Mouse (Mus musculus) embryonic facial prominence, embryonic 14.5 days (tissue): ENCODE measurements at regions not wholly inside any gene's neighbourhood (a gene's known extent, or its start where the extent isn't known, plus 50 kb on each side); places are given as distances from the start of the nearest gene placed in this dataset.

ENCODE experiments used
- ATAC-seq: fragments of 200-750 bp; cut with Nextera tagmentation; 2 replicates; pipeline ENCODE4 v1.8.0; 2017; ENCODE audit warnings: low read depth, moderate number of reproducible peaks, moderate TSS enrichment
- DNase-seq: peaks from one replicate; pipeline ENCODE4 v3.0.0-alpha.2; 2015; ENCODE audit warnings: low spot score
- H3K27ac ChIP-seq: fragments of 300-500 bp; sonication (generic); replicated peaks from 2 replicates; pipeline ENCODE4 v1.5.1; 2014; ENCODE audit warnings: low read depth, mild to moderate bottlenecking, low read length, moderate library complexity
- H3K27me3 ChIP-seq: fragments of 300-500 bp; sonication (generic); replicated peaks from 2 replicates; pipeline ENCODE4 v1.6.1; 2014; ENCODE audit warnings: low read length; ENCODE audit not compliant: control insufficient read depth, insufficient read depth
- H3K36me3 ChIP-seq: fragments of 300-500 bp; sonication (generic); 2 replicates; pipeline ENCODE4 v1.6.1; 2014; ENCODE audit warnings: low read length, mixed read lengths; ENCODE audit not compliant: control insufficient read depth, insufficient read depth
- H3K4me1 ChIP-seq: fragments of 300-500 bp; sonication (generic); 2 replicates; pipeline ENCODE4 v1.6.1; 2014; ENCODE audit warnings: antibody characterized with exemption, low read length; ENCODE audit not compliant: control insufficient read depth, insufficient read depth
- H3K4me2 ChIP-seq: fragments of 300-500 bp; sonication (generic); 2 replicates; pipeline ENCODE4 v1.6.1; 2014; ENCODE audit warnings: low read depth, mild to moderate bottlenecking, low read length, moderate library complexity, mixed read lengths
- H3K4me3 ChIP-seq: fragments of 300-500 bp; sonication (generic); 2 replicates; pipeline ENCODE4 v1.5.1; 2014; ENCODE audit warnings: low read depth, mild to moderate bottlenecking, low read length
- H3K9ac ChIP-seq: fragments of 300-500 bp; sonication (generic); 2 replicates; pipeline ENCODE4 v1.6.1; 2014; ENCODE audit warnings: low read depth, mild to moderate bottlenecking, low read length, moderate library complexity, mixed read lengths
- H3K9me3 ChIP-seq: fragments of 300-500 bp; sonication (generic); 2 replicates; pipeline ENCODE4 v1.6.1; 2016; ENCODE audit warnings: low read length; ENCODE audit not compliant: control insufficient read depth
- WGBS: fragments of 180-500 bp; shearing (Covaris S2); extraction: QIAGEN DNeasy Blood & Tissue Kit; methylation state at CpG from one replicate; pipeline ENCODE4 v1.1.7; 2014; 5-methylcytosine and 5-hydroxymethylcytosine counted together

DNA sequence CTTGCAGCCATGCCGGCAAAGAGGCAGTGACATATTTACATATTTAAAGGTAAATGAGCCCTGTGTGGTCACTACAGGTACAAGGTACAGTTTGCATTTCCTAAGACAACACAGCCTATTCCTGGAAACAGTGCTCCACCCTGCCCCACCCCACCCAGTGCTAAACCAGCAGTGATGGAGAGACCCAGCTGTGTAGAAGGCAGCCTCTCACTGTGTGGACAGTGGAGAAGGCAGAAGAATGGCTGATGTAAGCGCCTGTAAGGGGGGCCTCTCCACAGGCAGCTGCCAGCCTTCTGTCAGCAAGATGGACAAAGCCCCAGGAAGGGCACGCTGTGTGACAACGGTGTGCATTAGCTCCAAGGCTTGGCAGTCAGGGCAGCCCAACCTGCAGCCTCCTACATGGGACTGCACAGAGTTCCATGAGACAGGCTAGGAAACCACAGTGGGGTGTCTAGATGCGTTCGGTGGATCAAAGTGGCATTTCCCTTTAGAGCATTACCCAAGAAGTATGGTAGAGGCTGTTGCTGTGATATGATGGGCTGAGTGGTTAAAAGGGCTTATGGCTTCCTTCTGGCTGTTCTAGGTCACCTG, 249.2 kb upstream of the Cdh4 start:
- H3K4me3 ChIP-seq = no peak overlapping the region
- no peak for DNase-seq
- no peaks in the 10 kb centered on the region for H3K36me3 ChIP-seq
- H3K27me3 ChIP-seq = no peaks in the 10 kb centered on the region
- H3K9me3 ChIP-seq = no peaks in the 10 kb centered on the region
- WGBS = 67% methylated on average over 6 of the region's 6 CpGs
- H3K4me1 ChIP-seq = no peaks in the 10 kb centered on the region
- no peak overlapping the region for H3K9ac ChIP-seq
- no peak overlapping the region for H3K27ac ChIP-seq
- H3K4me2 ChIP-seq = no peak overlapping the region
- ATAC-seq = no peak

DNA sequence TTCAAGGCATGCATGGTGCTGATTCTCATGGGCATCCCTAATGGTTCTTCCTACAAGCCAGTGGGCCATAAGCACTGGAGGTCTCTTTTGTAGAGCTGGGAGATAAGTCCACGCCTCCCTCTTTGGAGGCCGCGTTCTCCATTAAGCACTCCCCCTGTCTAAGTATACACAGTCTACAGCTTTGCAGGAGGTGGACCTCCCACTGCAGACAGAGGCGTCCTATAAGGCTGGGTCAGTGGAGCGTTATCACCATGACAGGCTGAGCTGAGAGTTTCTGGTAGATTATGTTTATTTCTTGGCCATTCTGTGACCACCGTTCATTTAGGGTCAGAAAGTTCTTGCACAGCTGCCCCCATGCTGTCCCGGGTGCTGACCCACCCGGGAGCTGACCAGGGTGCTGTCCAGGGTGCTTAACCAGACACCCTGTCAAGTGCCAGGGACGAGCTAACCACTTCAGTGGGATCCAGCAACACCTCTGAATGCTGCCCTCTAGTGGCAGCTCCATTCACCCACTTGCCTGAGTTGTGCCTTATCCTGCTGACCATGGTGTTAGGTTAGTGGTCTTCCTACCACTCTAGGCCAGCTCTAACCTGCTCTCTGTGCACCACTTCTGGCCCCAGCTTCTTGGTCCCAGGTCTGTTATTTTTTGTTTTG, 248.6 kb upstream of the Cdh4 start:
- no peak overlapping the region for H3K4me2 ChIP-seq
- H3K4me1 ChIP-seq = no peaks in the 10 kb centered on the region
- DNase-seq = peak; percentile 91
- no peaks in the 10 kb centered on the region for H3K27me3 ChIP-seq
- no peak overlapping the region for H3K4me3 ChIP-seq
- H3K9ac ChIP-seq = no peak overlapping the region
- no peak overlapping the region for H3K27ac ChIP-seq
- peak; percentile 72 for ATAC-seq
- H3K9me3 ChIP-seq = no peaks in the 10 kb centered on the region
- no peaks in the 10 kb centered on the region for H3K36me3 ChIP-seq
- 40% methylated on average over 9 of the region's 9 CpGs for WGBS

DNA sequence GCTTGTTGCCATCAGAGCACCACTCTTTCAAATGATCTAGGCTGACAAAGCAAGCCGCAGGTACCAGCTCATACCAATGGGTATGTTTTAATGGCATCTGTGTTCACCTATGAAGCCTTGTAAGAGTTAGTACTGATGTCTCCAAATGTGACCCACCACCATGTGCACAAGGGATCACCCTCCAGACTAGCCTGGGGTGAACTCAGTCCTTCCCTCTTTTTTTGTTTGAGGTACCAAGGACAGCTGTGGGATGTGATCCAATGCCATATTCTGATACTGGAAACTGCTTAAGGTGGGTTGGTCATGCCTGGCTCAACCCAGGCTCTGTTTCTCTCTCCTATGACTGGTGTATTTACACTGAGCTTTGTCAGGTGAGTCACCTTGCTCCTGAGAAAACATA, 244.8 kb upstream of the Cdh4 start:
- DNase-seq (no peak), ATAC-seq (no peak)
- Histone ChIP-seq H3K9me3 (no peaks in the 10 kb centered on the region), H3K4me3 (no peak overlapping the region), H3K9ac (no peak overlapping the region), H3K27me3 (no peaks in the 10 kb centered on the region), H3K36me3 (no peaks in the 10 kb centered on the region), H3K4me1 (no peaks in the 10 kb centered on the region), H3K27ac (no peak overlapping the region), H3K4me2 (no peak overlapping the region)
- WGBS = 91% methylated on average over 1 of the region's 1 CpGs

DNA sequence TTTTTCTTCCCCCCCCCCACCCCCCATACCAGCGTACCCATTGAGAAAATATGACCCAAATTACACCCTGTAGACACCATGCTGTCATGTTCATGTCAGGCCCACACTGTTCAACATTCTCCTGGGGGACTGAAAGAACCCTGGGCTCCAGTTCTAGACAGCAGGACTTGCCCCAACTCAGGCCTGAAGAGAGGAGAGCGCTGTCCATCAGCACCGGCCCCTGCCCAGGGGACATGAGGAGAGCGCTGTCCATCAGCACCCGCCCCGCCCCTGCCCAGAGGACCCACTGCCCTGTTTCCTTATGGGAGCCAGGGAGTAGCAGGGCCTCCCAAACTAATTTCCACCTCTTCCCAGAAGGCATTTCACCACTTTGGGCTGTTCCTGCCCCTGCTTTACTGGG, 241.7 kb upstream of the Cdh4 start:
- ATAC-seq = 0 out of 2 replicates have a peak, but pooled peaks have one; percentile 60
- Histone ChIP-seq H3K27me3 (no peaks in the 10 kb centered on the region), H3K4me3 (no peak overlapping the region), H3K36me3 (no peaks in the 10 kb centered on the region), H3K4me1 (no peaks in the 10 kb centered on the region), H3K27ac (no peak overlapping the region), H3K9me3 (no peaks in the 10 kb centered on the region), H3K4me2 (no peak overlapping the region), H3K9ac (no peak overlapping the region)
- 11% methylated on average over 6 of the region's 6 CpGs for WGBS
- peak; percentile 81 for DNase-seq

DNA sequence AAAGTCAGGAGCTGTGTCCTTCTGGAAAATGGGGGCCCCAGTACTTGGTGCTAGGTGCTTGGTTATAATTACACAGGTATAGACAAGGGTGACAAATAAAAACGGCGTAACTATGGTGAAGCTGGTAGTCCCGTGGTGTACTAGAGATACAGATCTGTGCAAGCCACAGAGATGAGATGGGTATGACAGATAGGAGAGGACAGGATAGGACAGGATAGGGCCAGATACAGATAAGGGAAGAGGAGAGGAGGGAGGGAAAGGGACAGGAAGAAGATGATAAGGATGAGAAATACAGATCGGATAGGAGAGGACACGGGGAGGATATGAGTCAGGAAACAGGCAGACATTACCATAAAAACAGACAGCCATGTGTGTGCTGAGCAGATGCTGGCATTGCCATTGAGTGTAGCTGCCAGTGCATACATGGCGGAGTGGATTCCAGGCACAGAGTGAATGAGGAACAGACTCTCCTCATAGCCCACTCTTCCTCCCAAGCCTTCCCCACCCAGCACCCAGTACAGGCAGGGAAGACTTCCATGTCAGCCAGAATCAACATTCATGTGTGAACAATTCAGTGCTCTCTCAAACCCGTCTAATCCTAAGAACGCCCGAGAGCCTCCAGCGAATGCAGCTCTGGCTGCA, 231.9 kb upstream of the Cdh4 start:
- DNase-seq (no peak), ATAC-seq (no peak)
- no peak overlapping the region for H3K27ac ChIP-seq
- H3K4me2 ChIP-seq = no peak overlapping the region
- H3K27me3 ChIP-seq = no peaks in the 10 kb centered on the region
- no peaks in the 10 kb centered on the region for H3K4me1 ChIP-seq
- no peaks in the 10 kb centered on the region for H3K36me3 ChIP-seq
- 80% methylated on average over 10 of the region's 10 CpGs for WGBS
- H3K9ac ChIP-seq = no peak overlapping the region
- no peak overlapping the region for H3K4me3 ChIP-seq
- no peaks in the 10 kb centered on the region for H3K9me3 ChIP-seq

DNA sequence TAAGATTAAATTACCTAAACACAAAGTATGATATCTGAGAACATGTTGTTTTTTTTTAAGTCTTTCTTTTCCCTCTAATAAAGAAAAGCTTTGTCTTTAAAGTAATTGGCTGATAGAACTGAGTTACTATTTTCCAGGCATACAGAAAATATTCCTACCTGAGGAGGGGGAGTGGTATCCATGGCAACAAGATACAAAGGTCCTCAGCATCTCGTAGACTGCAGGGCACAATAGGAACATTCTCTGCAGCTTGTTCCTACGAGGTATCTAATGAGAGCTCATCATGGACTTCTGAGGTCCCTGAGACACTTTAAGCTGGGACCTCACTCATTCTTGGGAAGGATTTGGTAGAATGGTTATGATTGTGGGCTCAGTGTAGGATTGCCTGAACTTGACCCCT, 225.5 kb upstream of the Cdh4 start:
- Histone ChIP-seq H3K4me3 (no peak overlapping the region), H3K4me2 (no peak overlapping the region), H3K27me3 (no peaks in the 10 kb centered on the region), H3K4me1 (no peaks in the 10 kb centered on the region), H3K27ac (no peak overlapping the region), H3K9ac (no peak overlapping the region), H3K9me3 (no peaks in the 10 kb centered on the region), H3K36me3 (no peaks in the 10 kb centered on the region)
- ATAC-seq (no peak), DNase-seq (no peak)
- WGBS = 43% methylated on average over 2 of the region's 2 CpGs

DNA sequence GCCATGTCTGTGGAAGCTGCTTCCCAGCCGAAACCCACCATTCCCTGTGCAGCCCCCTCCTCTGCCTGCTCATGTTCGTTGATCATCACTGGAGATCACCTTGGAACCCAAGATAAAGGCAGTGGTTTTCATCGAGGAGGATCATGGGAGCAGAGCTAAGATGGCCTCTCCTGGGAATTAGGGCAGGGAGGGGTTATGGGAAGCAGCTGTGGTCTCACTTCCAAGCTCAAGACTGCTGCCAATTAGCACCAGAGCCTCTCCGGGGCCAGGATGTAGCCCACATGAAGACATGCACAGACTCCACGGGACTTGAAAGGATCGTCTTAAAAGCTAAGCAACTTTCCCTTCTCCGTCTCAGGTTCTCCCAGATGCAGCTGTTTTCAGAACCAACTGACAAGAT, 214.1 kb upstream of the Cdh4 start:
- WGBS = 29% methylated on average over 7 of the region's 7 CpGs

DNA sequence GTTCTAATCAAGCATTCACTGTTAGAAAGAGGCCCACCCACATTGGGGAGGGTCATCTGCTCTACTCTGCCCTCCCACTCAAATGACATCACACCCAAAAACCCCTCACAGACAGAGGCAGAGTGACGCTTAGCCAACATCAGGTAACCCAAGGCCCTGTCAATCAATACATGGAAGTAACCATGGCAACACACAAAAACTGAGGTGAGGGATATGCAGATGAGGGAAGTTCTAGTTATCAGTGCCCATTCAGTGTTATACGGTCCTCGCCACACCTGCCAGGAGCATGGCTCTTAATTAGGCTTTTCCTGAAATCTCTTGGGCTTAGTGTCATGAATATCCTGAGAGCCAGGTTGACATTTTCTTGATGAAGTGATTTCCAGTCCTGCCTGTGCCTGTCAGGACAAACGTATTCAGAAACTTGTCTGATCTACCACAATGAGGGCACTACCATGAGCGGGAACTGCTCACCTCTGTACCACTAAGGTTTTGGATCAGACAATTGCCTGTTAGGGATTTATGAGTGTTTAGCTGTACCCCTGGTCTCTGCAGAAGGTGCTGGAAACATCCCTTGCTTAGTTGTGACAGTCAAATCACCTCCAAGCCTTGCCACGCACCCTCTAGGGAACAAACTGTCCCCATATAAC, 210.4 kb upstream of the Cdh4 start:
- no peak overlapping the region for H3K4me2 ChIP-seq
- H3K27me3 ChIP-seq = no peaks in the 10 kb centered on the region
- no peak for DNase-seq

More for the DNA sequence above, 214.1 kb upstream of the Cdh4 start:
- no peaks in the 10 kb centered on the region for H3K27me3 ChIP-seq
- H3K4me1 ChIP-seq = peaks cover 7% of the 10 kb centered on the region
- no peaks in the 10 kb centered on the region for H3K36me3 ChIP-seq
- ATAC-seq (peak; percentile 57; the same call in 1 of the 2 replicates), DNase-seq (peak; percentile 82)
- no peak overlapping the region for H3K27ac ChIP-seq
- no peak overlapping the region for H3K9ac ChIP-seq
- H3K4me3 ChIP-seq = no peak overlapping the region
- H3K9me3 ChIP-seq = no peaks in the 10 kb centered on the region
- H3K4me2 ChIP-seq = no peak overlapping the region

More for the DNA sequence above, 210.4 kb upstream of the Cdh4 start:
- H3K9ac ChIP-seq = no peak overlapping the region
- H3K9me3 ChIP-seq = no peaks in the 10 kb centered on the region
- ATAC-seq = no peak
- H3K4me3 ChIP-seq = no peak overlapping the region
- no peak overlapping the region for H3K27ac ChIP-seq
- H3K36me3 ChIP-seq = no peaks in the 10 kb centered on the region
- H3K4me1 ChIP-seq = peaks cover 7% of the 10 kb centered on the region
- 71% methylated on average over 6 of the region's 6 CpGs for WGBS
